Mouse (Mus musculus) lung, embryonic 16.5 days (tissue): Measurements from ENCODE around the gene Syt17. TPM values are rescaled to one million over a fixed set of nuclear protein-coding genes. Genes with fewer than 3 reads are reported as not detected.

Source experiments
- ATAC-seq: fragments of 200-750 bp; cut with Nextera tagmentation; 2 replicates; pipeline ENCODE4 v1.8.0; 2017; ENCODE audit warnings: low read depth, mild to moderate bottlenecking, moderate library complexity
- H3K27ac ChIP-seq: fragments of 300-500 bp; sonication (generic); 2 replicates; pipeline ENCODE4 v1.5.1; 2014; ENCODE audit warnings: mild to moderate bottlenecking, control low read depth, low read length
- H3K27me3 ChIP-seq: fragments of 300-500 bp; sonication (generic); 2 replicates; pipeline ENCODE4 v1.6.1; 2014; ENCODE audit warnings: low read depth, low read length, mixed read lengths; ENCODE audit not compliant: control insufficient read depth, insufficient read depth
- H3K36me3 ChIP-seq: fragments of 300-500 bp; sonication (generic); 2 replicates; pipeline ENCODE4 v1.6.1; 2014; ENCODE audit warnings: low read length; ENCODE audit not compliant: control insufficient read depth, insufficient read depth
- H3K4me1 ChIP-seq: fragments of 300-500 bp; sonication (generic); replicated peaks from 2 replicates; pipeline ENCODE4 v1.6.1; 2014; ENCODE audit warnings: low read length, mixed read lengths; ENCODE audit not compliant: control insufficient read depth, insufficient read depth
- H3K4me2 ChIP-seq: fragments of 300-500 bp; sonication (generic); 2 replicates; pipeline ENCODE4 v1.6.1; 2014; ENCODE audit warnings: low read depth, low read length, control low read depth
- H3K4me3 ChIP-seq: fragments of 300-500 bp; sonication (generic); 2 replicates; pipeline ENCODE4 v1.5.1; 2014; ENCODE audit warnings: mild to moderate bottlenecking, low read length, control low read depth
- H3K9ac ChIP-seq: fragments of 300-500 bp; sonication (generic); 2 replicates; pipeline ENCODE4 v1.6.1; 2014; ENCODE audit warnings: low read length, control low read depth
- H3K9me3 ChIP-seq: fragments of 300-500 bp; sonication (generic); 2 replicates; pipeline ENCODE4 v1.6.1; 2016; ENCODE audit warnings: low read length; ENCODE audit not compliant: control insufficient read depth
- WGBS: fragments of 180-500 bp; shearing (Covaris S2); extraction: QIAGEN DNeasy Blood & Tissue Kit; methylation state at CpG from one replicate; pipeline ENCODE4 v1.1.7; 2014; 5-methylcytosine and 5-hydroxymethylcytosine counted together
- polyA plus RNA-seq: library from polyadenylated mRNA; unstranded; fragments of >200 nt; fragmentation: Nextera tagmentation; extraction: Ambion mirVana; gene quantifications from 2 replicates; pipeline ENCODE4 v1.2.1, GENCODE M21; 2015

The Syt17 gene
- polyA plus RNA-seq, 1 experiment from 2014 or later: 3.6 TPM

GRCm38 (mm10) chr7:118346943-118347342 is 101.1 kb downstream of the Syt17 start:
- Histone ChIP-seq H3K36me3 (no peaks in the 10 kb centered on the region), H3K4me3 (no peak overlapping the region)
- ATAC-seq: no peak

GRCm38 (mm10) chr7:118346432-118346831 is 101.6 kb downstream of the Syt17 start:
- no peaks in the 10 kb centered on the region for H3K27me3 ChIP-seq
- no peak overlapping the region for H3K4me2 ChIP-seq
- H3K9me3 ChIP-seq: no peaks in the 10 kb centered on the region
- H3K4me1 ChIP-seq: no peaks in the 10 kb centered on the region
- H3K9ac ChIP-seq: no peak overlapping the region
- H3K4me3 ChIP-seq: no peak overlapping the region
- no peak for ATAC-seq
- no peaks in the 10 kb centered on the region for H3K36me3 ChIP-seq
- 56% methylated on average over 2 of the region's 2 CpGs for WGBS
- no peak overlapping the region for H3K27ac ChIP-seq

More at GRCm38 (mm10) chr7:118346943-118347342, 101.1 kb downstream of the Syt17 start:
- Histone ChIP-seq H3K27me3 (no peaks in the 10 kb centered on the region), H3K9me3 (no peaks in the 10 kb centered on the region), H3K4me2 (no peak overlapping the region), H3K4me1 (no peaks in the 10 kb centered on the region), H3K9ac (no peak overlapping the region), H3K27ac (no peak overlapping the region)
- 69% methylated on average over 2 of the region's 2 CpGs for WGBS

GRCm38 (mm10) chr7:118345396-118345795 is 102.6 kb downstream of the Syt17 start:
- ATAC-seq: no peak
- no peak overlapping the region for H3K27ac ChIP-seq
- H3K4me1 ChIP-seq: no peaks in the 10 kb centered on the region
- H3K4me2 ChIP-seq: no peak overlapping the region
- no peak overlapping the region for H3K9ac ChIP-seq
- no peaks in the 10 kb centered on the region for H3K9me3 ChIP-seq
- H3K4me3 ChIP-seq: no peak overlapping the region
- H3K27me3 ChIP-seq: no peaks in the 10 kb centered on the region
- H3K36me3 ChIP-seq: no peaks in the 10 kb centered on the region
- WGBS: 70% methylated on average over 3 of the region's 3 CpGs

GRCm38 (mm10) chr7:118344701-118345100 is 103.3 kb downstream of the Syt17 start:
- no peak for ATAC-seq
- H3K27me3 ChIP-seq: no peaks in the 10 kb centered on the region
- H3K36me3 ChIP-seq: no peaks in the 10 kb centered on the region
- no peak overlapping the region for H3K9ac ChIP-seq
- no peak overlapping the region for H3K4me2 ChIP-seq
- no peak overlapping the region for H3K4me3 ChIP-seq
- 73% methylated on average over 9 of the region's 9 CpGs for WGBS
- no peaks in the 10 kb centered on the region for H3K9me3 ChIP-seq
- no peak overlapping the region for H3K27ac ChIP-seq
- no peaks in the 10 kb centered on the region for H3K4me1 ChIP-seq

Other genes starting within 250 kb of the Syt17 start
- gene Smg1, start 204.6 kb downstream of the Syt17 start, polyA plus RNA-seq: 13.4 and 14.1 TPM in 2 replicates
- 6.9 and 7.5 TPM in 2 replicates for gene Itpripl2, start 43.8 kb upstream of the Syt17 start, polyA plus RNA-seq
- 116 and 117 TPM in 2 replicates for gene Coq7, start 85.1 kb upstream of the Syt17 start, polyA plus RNA-seq
- gene Tmc7, start 136.5 kb upstream of the Syt17 start, polyA plus RNA-seq: 2.9 and 3.3 TPM in 2 replicates
- gene Tmc5, start 149.1 kb upstream of the Syt17 start, polyA plus RNA-seq: 0.50 and 0.58 TPM in 2 replicates